Mouse (Mus musculus): ENCODE measurements around the gene B3gnt9. TPM values are rescaled to one million over a fixed set of nuclear protein-coding genes. Genes with fewer than 3 reads are reported as not detected.

B3gnt9 gene
- polyA plus RNA-seq (2017; shearing (Covaris generic)), result 0.55 TPM

DNA sequence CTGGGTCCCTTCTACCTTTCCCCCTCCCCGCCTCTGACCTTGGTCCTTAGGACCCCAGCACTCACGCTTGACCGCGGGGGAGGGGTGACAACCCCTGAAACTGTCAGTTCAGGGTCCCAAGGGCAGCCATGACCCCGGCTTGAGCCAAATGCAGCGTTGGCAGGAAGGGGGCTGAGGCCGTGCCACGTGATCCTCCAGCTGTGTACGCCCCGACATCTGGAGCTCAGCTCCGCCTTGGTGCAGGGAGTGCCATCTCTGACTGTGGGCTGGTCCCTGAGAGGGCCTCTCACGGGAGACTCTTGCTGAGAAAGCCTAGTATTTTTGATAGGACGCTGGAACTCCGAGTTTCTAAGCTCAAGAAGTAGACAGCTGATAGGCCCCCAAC, at the start of gene B3gnt9:
Gene B3gnt9, minus strand, starts transcription at position 188 of the 385 bp plus-strand sequence.

DNA sequence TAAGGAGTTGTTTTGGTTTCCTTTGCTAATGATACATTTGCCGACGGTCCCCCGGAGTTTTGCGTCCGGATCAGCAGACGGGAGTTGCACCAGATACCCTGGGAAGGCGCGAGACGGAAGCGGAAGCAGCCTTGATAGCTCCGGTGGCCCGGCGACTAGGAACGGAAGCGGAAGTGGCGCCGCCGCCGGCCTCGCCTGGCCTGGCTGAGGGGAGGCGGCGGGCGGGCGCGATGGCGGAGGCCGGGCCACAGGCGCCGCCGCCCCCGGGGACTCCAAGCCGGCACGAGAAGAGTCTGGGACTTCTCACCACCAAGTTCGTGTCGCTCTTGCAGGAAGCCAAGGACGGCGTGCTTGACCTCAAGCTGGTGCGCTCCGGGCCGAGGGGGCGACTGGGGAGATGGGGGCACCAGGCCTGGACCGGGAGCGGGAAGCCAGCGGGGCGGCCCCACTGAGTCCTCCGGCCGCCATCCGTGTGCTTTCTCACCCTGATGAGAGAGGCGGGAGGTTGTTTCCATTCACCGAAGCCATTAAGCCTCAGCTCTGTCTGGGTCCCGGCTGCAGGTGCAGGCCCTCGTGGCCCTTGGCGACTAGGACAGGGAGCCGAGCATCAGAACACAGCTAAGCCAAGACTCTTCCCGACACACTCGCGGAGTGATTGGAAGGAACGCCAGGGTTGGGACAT, 42.7 kb upstream of the B3gnt9 start, which contains the start of gene E2f4:
Gene E2f4, plus strand, starts transcription at position 153 of the 682 bp plus-strand sequence.

DNA sequence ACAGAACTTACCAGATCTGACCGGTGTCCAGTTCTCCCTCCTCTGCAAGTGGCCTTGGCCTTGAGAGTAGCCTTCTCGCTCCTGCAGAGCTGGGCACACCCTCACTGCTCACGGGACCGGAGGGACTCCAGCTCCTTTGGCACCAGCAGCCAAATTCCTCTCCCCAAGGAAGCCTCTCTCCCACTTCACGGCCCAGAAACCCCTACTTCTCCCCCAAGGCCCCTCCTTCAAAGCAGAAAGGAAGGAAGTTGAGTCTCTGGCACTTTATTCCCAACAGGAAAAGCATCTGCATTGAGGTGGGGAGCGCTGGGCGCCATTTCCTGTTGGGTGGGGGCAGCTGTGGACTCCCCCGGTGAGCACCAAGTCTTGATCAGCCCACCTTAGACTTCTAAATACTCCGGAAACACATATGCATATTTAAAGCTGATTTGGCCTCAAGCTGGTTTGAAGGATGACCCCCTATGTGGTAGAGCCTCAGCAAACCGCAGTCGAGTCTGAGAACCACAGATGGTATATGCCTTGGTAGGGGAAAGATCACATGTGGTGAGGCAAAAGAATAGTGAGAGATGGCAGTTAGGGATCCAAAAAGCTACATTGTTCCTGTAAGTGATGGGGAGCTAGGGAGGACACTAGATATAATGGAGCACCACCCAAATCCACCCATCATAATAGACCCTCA, 41.1 kb upstream of the B3gnt9 start, which contains the start of gene Exoc3l:
Gene Exoc3l, minus strand, starts transcription at position 207 of the 679 bp plus-strand sequence.

DNA sequence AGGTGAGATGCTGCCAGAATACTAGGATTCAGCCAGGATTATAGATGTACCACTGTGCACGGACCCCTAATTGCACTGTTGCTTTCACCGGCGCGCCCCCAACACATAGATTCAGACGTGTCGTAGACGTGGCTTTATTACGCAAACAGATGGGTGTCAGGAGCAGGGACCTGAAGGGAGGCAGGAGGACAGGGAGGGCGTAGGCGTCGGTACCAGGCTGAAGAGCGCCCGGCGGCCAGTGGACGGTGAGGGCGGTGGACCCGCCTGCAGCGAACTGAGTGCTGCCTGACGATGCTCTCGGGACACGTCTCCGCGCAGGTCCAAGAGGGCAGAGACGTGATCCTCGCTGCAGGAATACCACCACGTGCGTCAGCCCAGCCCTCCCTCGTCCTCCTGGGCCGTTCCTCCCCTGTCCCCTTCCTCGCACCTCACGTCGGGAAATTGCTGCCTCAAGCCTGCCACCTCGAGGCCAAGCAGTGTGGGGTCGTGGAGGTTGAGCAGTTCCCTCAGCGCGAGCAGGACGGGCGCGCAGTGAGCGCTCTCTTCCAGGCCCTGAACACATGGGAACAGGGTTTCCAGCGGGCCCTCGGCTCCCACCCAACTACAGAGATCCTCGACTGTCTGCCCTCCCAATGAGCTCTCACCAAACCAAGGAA, 35.0 kb upstream of the B3gnt9 start, which contains the start of gene 4931428F04Rik:
Gene 4931428F04Rik, minus strand, starts transcription at position 60 of the 656 bp plus-strand sequence.

DNA sequence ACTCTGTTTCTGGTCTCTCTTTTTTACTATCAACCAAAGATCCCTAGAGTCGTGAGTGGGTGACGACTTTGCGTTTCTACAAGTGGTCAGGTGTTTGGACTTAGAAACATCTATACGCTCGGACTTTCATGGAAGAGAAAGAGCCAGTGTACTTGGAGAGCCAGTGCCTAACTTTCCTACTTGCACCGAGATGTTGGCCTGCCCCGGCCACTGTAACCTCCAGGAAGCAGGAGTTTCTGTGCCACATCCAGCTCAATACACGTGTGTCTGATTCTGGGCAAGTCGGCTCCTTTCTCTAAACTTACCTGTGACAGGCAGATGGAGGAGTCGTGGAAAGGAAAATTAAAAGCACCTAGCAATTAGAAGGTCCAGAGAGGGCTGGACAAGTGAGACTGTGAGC, 20.9 kb upstream of the B3gnt9 start, which contains the start of gene Nol3:
Gene Nol3, plus strand, starts transcription at position 301 of the 400 bp plus-strand sequence.

DNA sequence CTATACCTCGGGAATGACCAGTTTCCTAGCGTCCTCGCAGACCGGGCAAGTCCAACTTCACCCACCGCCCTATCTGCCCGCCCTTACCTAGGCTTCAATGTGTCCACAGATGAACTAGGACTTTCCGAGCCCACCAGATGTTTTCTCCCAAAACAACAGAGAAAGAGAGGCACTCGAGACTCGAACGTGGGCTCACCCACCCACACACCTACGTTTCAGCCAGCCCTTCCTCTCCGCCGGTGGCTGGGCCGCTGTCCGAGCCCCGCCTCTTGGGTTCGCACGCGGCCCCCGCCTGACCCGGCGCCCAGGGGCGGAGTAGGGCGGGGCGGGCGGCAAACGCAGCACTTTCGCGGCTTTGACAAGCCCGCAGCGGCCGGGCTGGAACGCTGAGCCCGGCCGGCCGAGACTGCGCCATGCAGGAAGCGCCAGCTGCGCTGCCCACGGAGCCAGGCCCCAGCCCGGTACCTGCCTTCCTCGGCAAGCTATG, 14.6 kb upstream of the B3gnt9 start, which contains the start of gene Hsf4:
Gene Hsf4, plus strand, starts transcription at position 341 of the 487 bp plus-strand sequence.

DNA sequence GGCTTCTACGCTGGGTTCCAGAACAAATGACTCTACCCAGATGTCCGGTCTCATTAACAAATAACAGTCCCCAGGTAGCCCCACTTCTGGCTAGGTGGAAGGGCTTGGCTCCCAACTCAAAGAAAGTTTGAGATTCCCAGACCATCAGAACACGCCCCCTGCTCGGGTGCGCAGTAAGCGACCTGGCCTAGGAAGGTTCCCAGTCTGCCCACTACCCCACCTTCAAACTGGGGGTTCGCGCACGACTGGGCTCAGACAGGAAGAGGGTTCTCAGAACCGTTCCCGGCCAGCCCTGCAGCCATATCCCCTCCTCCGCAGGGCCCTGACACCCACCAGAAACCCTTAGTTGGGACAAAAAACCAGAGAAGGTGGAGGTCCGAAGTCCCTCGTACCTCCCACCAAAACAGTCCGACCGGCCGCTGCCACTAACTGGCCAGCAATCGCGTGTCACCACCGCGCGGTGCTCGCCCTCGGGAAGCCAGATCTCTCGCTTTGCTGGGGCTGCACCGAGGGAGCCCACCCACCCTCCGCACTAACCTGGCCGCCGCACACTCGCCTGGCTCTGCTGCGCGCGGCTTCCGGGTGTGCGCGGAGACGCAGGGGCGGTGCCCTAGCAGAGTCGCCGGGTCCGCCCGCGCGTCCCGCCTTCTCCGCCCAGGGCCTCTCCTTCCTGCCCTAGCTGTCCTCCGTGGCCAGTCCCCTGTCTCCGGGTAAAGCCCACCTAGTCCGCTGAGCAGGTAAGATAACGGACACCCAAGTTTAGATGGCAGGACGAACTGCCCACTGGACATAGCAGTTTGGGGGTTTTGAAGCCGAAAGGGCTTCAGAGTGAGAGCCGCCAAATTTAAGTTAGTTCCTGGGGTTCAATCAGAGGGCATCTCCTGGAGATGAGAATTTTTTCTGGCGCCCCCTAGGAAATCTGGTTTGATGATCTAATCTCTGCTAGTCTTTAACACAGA, 9.3 kb upstream of the B3gnt9 start, which contains the start of the genes Tradd and Fbxl8:
Gene Tradd, minus strand, starts transcription at position 586 of the 959 bp plus-strand sequence.
Gene Fbxl8, plus strand, starts transcription at position 625 of the 959 bp plus-strand sequence.

DNA sequence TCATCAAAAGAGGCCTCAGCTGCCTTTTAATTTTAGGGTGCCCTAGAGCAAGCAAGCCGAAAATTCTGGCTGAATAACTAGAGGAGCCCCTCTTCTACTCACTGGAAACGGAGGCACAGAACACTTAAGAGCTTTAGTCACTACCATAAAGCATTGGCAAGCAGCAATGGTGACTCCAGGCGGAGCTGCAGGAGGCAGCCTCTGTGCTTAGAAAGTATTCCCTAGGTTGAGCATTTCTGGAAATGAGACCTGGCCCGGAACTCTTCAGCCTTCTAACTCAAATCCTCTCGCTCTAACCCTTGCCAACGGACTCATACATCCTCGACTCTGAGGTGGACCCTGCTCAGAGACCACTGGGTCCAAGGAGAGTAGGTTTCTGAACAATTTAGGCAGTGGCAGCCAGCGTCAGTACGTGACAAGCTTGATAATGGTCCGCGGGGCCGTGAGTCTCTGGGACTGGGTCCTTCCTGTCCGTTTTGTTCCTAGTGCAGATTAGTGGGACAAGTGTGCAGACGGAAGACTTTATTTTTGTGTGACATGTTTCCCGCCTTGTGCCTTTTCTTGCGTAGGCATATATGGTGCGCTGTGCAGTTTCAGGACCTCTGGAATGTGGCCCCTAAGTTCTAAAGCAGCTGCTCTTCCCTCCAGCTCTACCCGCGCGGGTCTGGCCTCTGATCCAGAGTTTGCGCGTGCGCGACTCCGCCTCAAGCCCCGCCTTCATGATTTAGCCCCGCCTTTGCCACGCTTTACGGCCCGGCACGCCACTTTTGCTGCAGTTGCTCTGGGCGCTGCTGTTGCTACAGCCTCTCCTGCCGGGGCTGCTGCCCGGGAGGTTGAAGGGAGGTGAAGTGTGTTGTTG, 30.3 kb downstream of the B3gnt9 start, which contains the start of gene D230025D16Rik:
Gene D230025D16Rik, plus strand, starts transcription at position 733 of the 859 bp plus-strand sequence.

Other genes with a start within 250 kb of the B3gnt9 start
- not detected for gene Ces3a, start 206.6 kb downstream of the B3gnt9 start, polyA plus RNA-seq (2017; shearing (Covaris generic))
- gene Ces3b, start 171.4 kb downstream of the B3gnt9 start, polyA plus RNA-seq (2017; shearing (Covaris generic)), result not detected
- not detected for gene Ces4a, start 123.4 kb downstream of the B3gnt9 start, polyA plus RNA-seq (2017; shearing (Covaris generic))
- gene Cbfb, start 84.5 kb downstream of the B3gnt9 start, polyA plus RNA-seq (2017; shearing (Covaris generic)), result 89.9 TPM
- 29.6 TPM for gene D230025D16Rik, start 30.0 kb downstream of the B3gnt9 start, polyA plus RNA-seq (2017; shearing (Covaris generic))
- 40.0 TPM for gene Tradd, start 9.5 kb upstream of the B3gnt9 start, polyA plus RNA-seq (2017; shearing (Covaris generic))
- gene Fbxl8, start 9.5 kb upstream of the B3gnt9 start, polyA plus RNA-seq (2017; shearing (Covaris generic)), result 9.9 TPM
- not detected for gene Hsf4, start 14.6 kb upstream of the B3gnt9 start, polyA plus RNA-seq (2017; shearing (Covaris generic))
- gene Nol3, start 21.0 kb upstream of the B3gnt9 start, polyA plus RNA-seq (2017; shearing (Covaris generic)), result not detected
- gene 4931428F04Rik, start 34.7 kb upstream of the B3gnt9 start, polyA plus RNA-seq (2017; shearing (Covaris generic)), result 2.1 TPM
- 1.8 TPM for gene Exoc3l, start 40.9 kb upstream of the B3gnt9 start, polyA plus RNA-seq (2017; shearing (Covaris generic))
- gene E2f4, start 42.5 kb upstream of the B3gnt9 start, polyA plus RNA-seq (2017; shearing (Covaris generic)), result 112 TPM
- gene Elmo3, start 50.4 kb upstream of the B3gnt9 start, polyA plus RNA-seq (2017; shearing (Covaris generic)), result 4.2 TPM
- 1.9 TPM for gene Lrrc29, start 71.1 kb upstream of the B3gnt9 start, polyA plus RNA-seq (2017; shearing (Covaris generic))
- 62.3 TPM for gene Tmem208, start 71.2 kb upstream of the B3gnt9 start, polyA plus RNA-seq (2017; shearing (Covaris generic))
- 1.6 TPM for gene Fhod1, start 92.8 kb upstream of the B3gnt9 start, polyA plus RNA-seq (2017; shearing (Covaris generic))
- 0.11 TPM for gene Slc9a5, start 93.7 kb upstream of the B3gnt9 start, polyA plus RNA-seq (2017; shearing (Covaris generic))
- gene Plekhg4, start 118.1 kb upstream of the B3gnt9 start, polyA plus RNA-seq (2017; shearing (Covaris generic)), result not detected
- not detected for gene Kctd19, start 158.3 kb upstream of the B3gnt9 start, polyA plus RNA-seq (2017; shearing (Covaris generic))
- gene Lrrc36, start 158.4 kb upstream of the B3gnt9 start, polyA plus RNA-seq (2017; shearing (Covaris generic)), result not detected
- not detected for gene Tppp3, start 216.4 kb upstream of the B3gnt9 start, polyA plus RNA-seq (2017; shearing (Covaris generic))
- 4.9 TPM for gene Zdhhc1, start 241.7 kb upstream of the B3gnt9 start, polyA plus RNA-seq (2017; shearing (Covaris generic))